17 mouse cellular contexts compared by ENCODE assay signal in genomic region chr7:27757048-27757375, GRCm38 (mm10). TPM values are rescaled to one million over a fixed set of nuclear protein-coding genes. Genes with fewer than 3 reads are reported as not detected.
DNase-seq lines count a peak whose midpoint lies in the region; ATAC-seq lines count a peak whose summit lies in the region.
"Had no signal": no experiment of that assay in that cellular context is flagged by ENCODE, and none has a peak within 500 bp of the region (broad histone marks: within the 10 kb centered on the region; RNA-seq: fewer than 3 reads in every experiment).

No protein-coding gene starts in this region.

- no peaks in the 10 kb centered on the region for H3K27me3 ChIP-seq in forebrain, embryonic 16.5 days (replicated peaks; ENCODE audit: control insufficient read depth, insufficient read depth, low read length)
- no peaks in the 10 kb centered on the region; the same call in 1 of the 2 replicates for H3K27me3 ChIP-seq in midbrain, embryonic 10.5 days (ENCODE audit: low read depth, poor library complexity, severe bottlenecking)
- H3K27me3 ChIP-seq in neural tube, embryonic 13.5 days: no peaks in the 10 kb centered on the region
- H3K27me3 ChIP-seq: embryonic facial prominence, embryonic 15.5 days; heart, embryonic 13.5 days; limb, embryonic 12.5 days; liver, embryonic 15.5 days had no signal

- peak; percentile 39 for DNase-seq in embryo, embryonic 10.5 days (ENCODE audit: low spot score)
- no peak for DNase-seq in embryo, embryonic 9.5 days (ENCODE audit: extremely low spot score)
- DNase-seq in midbrain, embryonic 10.5 days (ENCODE audit: low spot score): no peak
- no peak for DNase-seq in spleen, adult 18-20 months
- no peak for DNase-seq in kidney, adult 11 months
- DNase-seq: heart, postnatal 4 days; kidney, adult 8-10 months; kidney, postnatal 36 days; lung, postnatal 10 days had no signal

- H3K4me1 ChIP-seq in forebrain, embryonic 16.5 days (replicated peaks; ENCODE audit: control insufficient read depth, insufficient read depth, low read length): peaks cover 11% of the 10 kb centered on the region
- peaks cover 24% of the 10 kb centered on the region for H3K4me1 ChIP-seq in midbrain, embryonic 10.5 days
- H3K4me1 ChIP-seq in neural tube, embryonic 13.5 days (replicated peaks): peaks cover 21% of the 10 kb centered on the region
- H3K4me1 ChIP-seq: embryonic facial prominence, embryonic 15.5 days; heart, embryonic 13.5 days; limb, embryonic 12.5 days; liver, embryonic 15.5 days had no signal

- H3K36me3 ChIP-seq in forebrain, embryonic 16.5 days (ENCODE audit: control insufficient read depth, insufficient read depth): peaks cover 9% of the 10 kb centered on the region; the same call in 1 of the 2 replicates
- peaks cover 22% of the 10 kb centered on the region for H3K36me3 ChIP-seq in midbrain, embryonic 10.5 days
- H3K36me3 ChIP-seq in neural tube, embryonic 13.5 days: peaks cover 18% of the 10 kb centered on the region
- H3K36me3 ChIP-seq: embryonic facial prominence, embryonic 15.5 days; heart, embryonic 13.5 days; liver, embryonic 15.5 days had no signal

- H3K27ac ChIP-seq in forebrain, embryonic 16.5 days (ENCODE audit: low read length): peak overlapping the region; percentile 61; the same call in 1 of the 2 replicates
- peak overlapping the region; percentile 84 for H3K27ac ChIP-seq in midbrain, embryonic 10.5 days (replicated peaks)
- peak overlapping the region; percentile 49 for H3K27ac ChIP-seq in neural tube, embryonic 13.5 days (replicated peaks)
- H3K27ac ChIP-seq: embryonic facial prominence, embryonic 15.5 days; heart, embryonic 13.5 days; limb, embryonic 12.5 days; liver, embryonic 15.5 days had no signal

- H3K4me3 ChIP-seq in forebrain, embryonic 16.5 days (replicated peaks; ENCODE audit: low read length): no peak overlapping the region
- H3K4me3 ChIP-seq in midbrain, embryonic 10.5 days: peak overlapping the region; percentile 14; the same call in 1 of the 2 replicates
- no peak overlapping the region for H3K4me3 ChIP-seq in neural tube, embryonic 13.5 days
- H3K4me3 ChIP-seq: embryonic facial prominence, embryonic 15.5 days; heart, embryonic 13.5 days; limb, embryonic 12.5 days; liver, embryonic 15.5 days had no signal

- H3K9me3 ChIP-seq in forebrain, embryonic 16.5 days (ENCODE audit: control insufficient read depth, low read length): no peaks in the 10 kb centered on the region
- H3K9me3 ChIP-seq in midbrain, embryonic 10.5 days (replicated peaks): peaks cover 9% of the 10 kb centered on the region; the same call in 1 of the 2 replicates
- H3K9me3 ChIP-seq in neural tube, embryonic 13.5 days: no peaks in the 10 kb centered on the region; the same call in 1 of the 2 replicates
- H3K9me3 ChIP-seq: embryonic facial prominence, embryonic 15.5 days; heart, embryonic 13.5 days; limb, embryonic 12.5 days; liver, embryonic 15.5 days had no signal

- 0 out of 2 replicates have a peak, but pooled peaks have one; percentile 36 for ATAC-seq in forebrain, embryonic 16.5 days
- no peak for ATAC-seq in neural tube, embryonic 13.5 days (ENCODE audit: low read depth)
- no peak for ATAC-seq in megakaryocyte, adult 5-6 weeks (ENCODE audit: poor library complexity, severe bottlenecking)
- ATAC-seq: activated CD4-positive, CD25-positive, alpha-beta regulatory T cell, adult 4 months had no signal

- whole genome bisulfite sequencing in forebrain, embryonic 16.5 days: 6% methylated on average over 3 of the region's 3 CpGs
- WGBS in midbrain, embryonic 10.5 days: 17% methylated on average over 3 of the region's 3 CpGs
- WGBS in neural tube, embryonic 13.5 days: 19% methylated on average over 3 of the region's 3 CpGs

- H3K9ac ChIP-seq in forebrain, embryonic 16.5 days (replicated peaks; ENCODE audit: low read depth, low read length): no peak overlapping the region
- no peak overlapping the region for H3K9ac ChIP-seq in neural tube, embryonic 13.5 days
- H3K9ac ChIP-seq: embryonic facial prominence, embryonic 15.5 days; heart, embryonic 13.5 days; limb, embryonic 12.5 days; liver, embryonic 15.5 days had no signal

- H3K4me2 ChIP-seq in forebrain, embryonic 16.5 days (ENCODE audit: low read length): no peak overlapping the region
- H3K4me2 ChIP-seq in neural tube, embryonic 13.5 days: no peak overlapping the region
- H3K4me2 ChIP-seq: embryonic facial prominence, embryonic 15.5 days; heart, embryonic 13.5 days; limb, embryonic 12.5 days; liver, embryonic 15.5 days had no signal

RNA-seq across cellular contexts. Expression of gene Zfp60, which starts 25.8 kb away (rescaled TPM):
- 132 and 133 TPM in 2 replicates for polyA plus RNA-seq in forebrain, embryonic 16.5 days (2015; fragmentation: Nextera tagmentation; extraction: Ambion mirVana)
- polyA plus RNA-seq in midbrain, embryonic 10.5 days (2016; fragmentation: Nextera tagmentation; extraction: Ambion mirVana): 62.4 and 80.1 TPM in 2 replicates
- polyA plus RNA-seq in neural tube, embryonic 13.5 days (2015; fragmentation: Nextera tagmentation; extraction: Ambion mirVana): 104 and 121 TPM in 2 replicates
- 4.6 and 5.1 TPM in 2 replicates for total RNA-seq in megakaryocyte, adult 5-6 weeks (2015)
- total RNA-seq in megakaryocyte, adult 5-6 weeks (2017): 3.3 and 4.3 TPM in 2 replicates

RNA-seq across cellular contexts. Expression of gene Zfp626, which starts 50.0 kb away (rescaled TPM):
- 2.4 and 2.7 TPM in 2 replicates for polyA plus RNA-seq in forebrain, embryonic 16.5 days (2015; fragmentation: Nextera tagmentation; extraction: Ambion mirVana)
- polyA plus RNA-seq in midbrain, embryonic 10.5 days (2016; fragmentation: Nextera tagmentation; extraction: Ambion mirVana): 1.9 and 2.1 TPM in 2 replicates
- 2.3 and 2.9 TPM in 2 replicates for polyA plus RNA-seq in neural tube, embryonic 13.5 days (2015; fragmentation: Nextera tagmentation; extraction: Ambion mirVana)
- 5.9 and 6.2 TPM in 2 replicates for total RNA-seq in megakaryocyte, adult 5-6 weeks (2015)
- total RNA-seq in megakaryocyte, adult 5-6 weeks (2017): 5.0 and 5.4 TPM in 2 replicates
